Mouse (Mus musculus): ENCODE data around the gene Etl4. TPM values are rescaled to one million over a fixed set of nuclear protein-coding genes. Genes with fewer than 3 reads are reported as not detected.

Etl4 gene
- total and polyA plus RNA-seq, 3 experiments = not detected

DNA sequence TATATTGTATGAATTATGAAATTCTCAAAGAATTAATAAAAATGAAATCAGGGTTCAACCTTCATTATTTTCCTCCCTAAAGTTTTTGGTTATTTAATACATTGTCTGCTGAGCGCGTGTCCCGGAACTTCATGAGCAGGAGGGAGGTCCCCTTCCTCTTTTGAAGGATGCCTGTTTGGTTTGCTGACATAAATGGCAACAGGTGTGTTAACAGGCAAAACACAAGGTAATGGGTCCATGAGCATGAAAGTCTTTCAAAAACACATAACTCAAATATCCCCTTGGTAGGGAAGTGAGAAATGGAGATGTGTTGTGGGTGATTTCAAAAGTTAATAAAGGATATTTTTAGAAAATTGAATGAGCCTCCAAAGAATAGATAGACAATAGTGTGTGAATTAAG lies 687.0 kb downstream of the Etl4 start:
- H3K27me3 ChIP-seq (ENCODE audit: control insufficient read depth in 1 of 2, insufficient read depth in 2 of 2, low read length in 2 of 2) = no peaks in the 10 kb centered on the region
- no peak overlapping the region for H3K9ac ChIP-seq (ENCODE audit: control insufficient read depth, low read depth, low read length, poor library complexity, severe bottlenecking)
- H3K36me3 ChIP-seq (ENCODE audit: control insufficient read depth in 1 of 2, insufficient read depth in 2 of 2, low read length in 2 of 2) = no peaks in the 10 kb centered on the region
- no peak overlapping the region for H3K4me3 ChIP-seq (ENCODE audit: control insufficient read depth in 1 of 2, insufficient read depth in 1 of 2, low read depth in 2 of 2, low read length in 2 of 2)
- no peaks in the 10 kb centered on the region for H3K9me3 ChIP-seq (replicated peaks; ENCODE audit: insufficient read depth, low read length)
- H3K4me1 ChIP-seq (ENCODE audit: control insufficient read depth in 1 of 2, insufficient read depth in 2 of 2, low read length in 2 of 2) = no peaks in the 10 kb centered on the region
- DNase-seq (ENCODE audit: low read depth, low spot score) = no peak
- TF ChIP-seq MYB (IDR thresholded peaks at IDR 0.05; ENCODE audit: low read depth, low read length) = no peak
- TF ChIP-seq ELF1 (IDR thresholded peaks at IDR 0.05; ENCODE audit: low read depth, low read length) = no peak
- TF ChIP-seq RAD21 (IDR thresholded peaks at IDR 0.05; ENCODE audit: low read depth, low read length) = no peak
- TF ChIP-seq GABPA (IDR thresholded peaks at IDR 0.05; ENCODE audit: low read depth, low read length) = no peak
- TF ChIP-seq POLR2AphosphoS5 (IDR thresholded peaks at IDR 0.05; ENCODE audit: borderline replicate concordance, low read depth, low read length) = no peak
- TF ChIP-seq JUND (IDR thresholded peaks at IDR 0.05; ENCODE audit: low read depth, low read length) = no peak
- TF ChIP-seq USF1 (IDR thresholded peaks at IDR 0.05; ENCODE audit: low read depth, low read length) = no peak
- no peak for TF ChIP-seq POLR2AphosphoS2 (IDR thresholded peaks at IDR 0.05; ENCODE audit: low read length)
- TF ChIP-seq HCFC1 (IDR thresholded peaks at IDR 0.05; ENCODE audit: low read depth, low read length) = no peak
- no peak for TF ChIP-seq BHLHE40 (IDR thresholded peaks at IDR 0.05; ENCODE audit: borderline replicate concordance, low read depth, low read length)
- no peak for TF ChIP-seq CHD2 (IDR thresholded peaks at IDR 0.05; ENCODE audit: low read length)
- TF ChIP-seq POLR2A (IDR thresholded peaks at IDR 0.05; ENCODE audit: control insufficient read depth in 1 of 2, insufficient read depth in 1 of 2, low read depth in 1 of 2, low read length in 2 of 2, poor library complexity in 1 of 2) = no peak
- no peak for TF ChIP-seq MAZ (IDR thresholded peaks at IDR 0.05; ENCODE audit: low read depth, low read length)
- no peak for TF ChIP-seq EP300 (IDR thresholded peaks at IDR 0.05; ENCODE audit: low read depth in 1 of 2, low read length in 2 of 2)
- TF ChIP-seq MAX (IDR thresholded peaks at IDR 0.05; ENCODE audit: low read length) = no peak
- no peak for TF ChIP-seq MEF2A (IDR thresholded peaks at IDR 0.05; ENCODE audit: extremely low read depth, insufficient replicate concordance, low read depth, low read length, poor library complexity, severe bottlenecking)
- TF ChIP-seq GATA1 (IDR thresholded peaks at IDR 0.05; ENCODE audit: low read depth, low read length) = no peak
- no peak for TF ChIP-seq CHD1 (IDR thresholded peaks at IDR 0.05; ENCODE audit: low read depth, low read length)
- H3K79me2 ChIP-seq (ENCODE audit: control insufficient read depth, insufficient read depth, low read length, poor library complexity) = no peaks in the 10 kb centered on the region
- H3K27ac ChIP-seq (ENCODE audit: control insufficient read depth, low read depth, low read length) = no peak overlapping the region

DNA sequence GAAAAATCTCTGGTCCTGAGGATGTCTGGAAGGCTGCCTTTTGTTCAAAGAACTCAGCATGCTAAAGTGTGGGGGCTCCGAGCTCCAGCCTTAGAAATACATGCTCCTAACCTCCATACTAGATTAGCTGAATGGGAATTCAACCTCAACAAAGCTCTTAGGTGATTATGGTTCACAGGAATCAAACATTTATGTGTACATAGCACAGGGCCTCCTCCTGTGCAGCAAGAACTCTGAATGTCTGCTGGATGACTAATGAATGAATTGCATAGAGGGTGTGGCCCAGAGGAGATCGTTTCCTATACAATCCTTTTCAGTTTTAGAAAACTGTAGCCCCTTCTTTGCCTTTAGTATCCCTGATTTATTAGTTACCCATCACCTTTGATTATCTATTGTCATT lies 687.6 kb downstream of the Etl4 start:
- Histone ChIP-seq H3K79me2 (ENCODE audit: control insufficient read depth, insufficient read depth, low read length, poor library complexity) (no peaks in the 10 kb centered on the region), H3K27me3 (ENCODE audit: control insufficient read depth in 1 of 2, insufficient read depth in 2 of 2, low read length in 2 of 2) (no peaks in the 10 kb centered on the region), H3K27ac (ENCODE audit: control insufficient read depth, low read depth, low read length) (no peak overlapping the region), H3K9me3 (replicated peaks; ENCODE audit: insufficient read depth, low read length) (no peaks in the 10 kb centered on the region), H3K36me3 (ENCODE audit: control insufficient read depth in 1 of 2, insufficient read depth in 2 of 2, low read length in 2 of 2) (no peaks in the 10 kb centered on the region), H3K4me1 (ENCODE audit: control insufficient read depth in 1 of 2, insufficient read depth in 2 of 2, low read length in 2 of 2) (no peaks in the 10 kb centered on the region), H3K4me3 (ENCODE audit: control insufficient read depth in 1 of 2, insufficient read depth in 1 of 2, low read depth in 2 of 2, low read length in 2 of 2) (no peak overlapping the region), H3K9ac (ENCODE audit: control insufficient read depth, low read depth, low read length, poor library complexity, severe bottlenecking) (no peak overlapping the region)
- DNase-seq (ENCODE audit: low read depth, low spot score) = no peak
- TF ChIP-seq E2F4 (IDR thresholded peaks at IDR 0.05; ENCODE audit: borderline replicate concordance, low read depth, low read length) = no peak
- TF ChIP-seq MEF2A (IDR thresholded peaks at IDR 0.05; ENCODE audit: extremely low read depth, insufficient replicate concordance, low read depth, low read length, poor library complexity, severe bottlenecking) = no peak
- no peak for TF ChIP-seq USF2 (IDR thresholded peaks at IDR 0.05; ENCODE audit: borderline replicate concordance in 1 of 2, insufficient read depth in 1 of 2, low read depth in 1 of 2, low read length in 2 of 2)
- no peak for TF ChIP-seq RCOR1 (IDR thresholded peaks at IDR 0.05; ENCODE audit: low read depth, low read length)
- TF ChIP-seq ZNF384 (IDR thresholded peaks at IDR 0.05; ENCODE audit: low read depth, low read length) = no peak
- no peak for TF ChIP-seq POLR2A (IDR thresholded peaks at IDR 0.05; ENCODE audit: control insufficient read depth in 1 of 2, insufficient read depth in 1 of 2, low read depth in 1 of 2, low read length in 2 of 2, poor library complexity in 1 of 2)
- no peak for TF ChIP-seq ZMIZ1 (IDR thresholded peaks at IDR 0.05; ENCODE audit: low read depth, low read length)
- no peak for TF ChIP-seq HCFC1 (IDR thresholded peaks at IDR 0.05; ENCODE audit: low read depth, low read length)
- no peak for TF ChIP-seq SMC3 (IDR thresholded peaks at IDR 0.05; ENCODE audit: low read depth, low read length)
- TF ChIP-seq UBTF (IDR thresholded peaks at IDR 0.05; ENCODE audit: borderline replicate concordance, insufficient read depth, low read depth, low read length) = no peak
- no peak for TF ChIP-seq POLR2AphosphoS5 (IDR thresholded peaks at IDR 0.05; ENCODE audit: borderline replicate concordance, low read depth, low read length)
- no peak for TF ChIP-seq RAD21 (IDR thresholded peaks at IDR 0.05; ENCODE audit: low read depth, low read length)
- no peak for TF ChIP-seq EP300 (IDR thresholded peaks at IDR 0.05; ENCODE audit: low read depth in 1 of 2, low read length in 2 of 2)
- TF ChIP-seq MYB (IDR thresholded peaks at IDR 0.05; ENCODE audit: low read depth, low read length) = no peak
- TF ChIP-seq MAFK (IDR thresholded peaks at IDR 0.05; ENCODE audit: borderline replicate concordance, low read depth, low read length) = no peak
- TF ChIP-seq GABPA (IDR thresholded peaks at IDR 0.05; ENCODE audit: low read depth, low read length) = no peak
